Mouse (Mus musculus): ENCODE measurements around the gene Mief2.

DNA sequence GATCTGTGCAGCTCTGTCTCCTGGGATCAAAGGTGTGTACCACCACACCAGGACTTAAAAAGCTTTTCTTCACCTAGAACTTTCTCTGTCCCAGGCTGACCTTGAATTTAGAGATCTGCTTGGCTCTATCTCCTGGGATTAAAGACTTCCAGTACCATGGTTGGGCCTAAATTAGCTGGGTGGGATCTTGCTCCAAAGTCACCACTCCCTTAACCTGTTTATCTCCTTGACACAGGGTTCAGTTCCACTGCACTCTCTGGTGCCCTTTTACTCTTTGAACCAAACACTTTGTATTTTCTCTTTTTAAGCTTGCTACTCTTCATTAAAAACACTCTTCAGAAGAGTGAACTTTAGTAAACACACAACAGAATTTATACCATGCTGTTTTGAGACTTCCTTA lies 9.3 kb downstream of the Mief2 start:
- TF ChIP-seq GATA1 (IDR thresholded peaks at IDR 0.05; ENCODE audit: borderline replicate concordance, low read length) (no peak), FLI1 (IDR thresholded peaks at IDR 0.05; ENCODE audit: low read length) (no peak)

All from megakaryocyte, embryonic 14.5 days (primary cell).